Mouse (Mus musculus) layer of hippocampus, postnatal 10 days (tissue): ENCODE measurements at regions not wholly inside any gene's neighbourhood (a gene's known extent, or its start where the extent isn't known, plus 50 kb on each side); places are given as distances from the start of the nearest gene placed in this dataset.

Experiments used
- DNase-seq, 2 experiments: peaks; one replicate each; pipeline ENCODE4 v3.0.0; 2021; ENCODE audit warnings: low spot score in 2 of 2

- no peak for DNase-seq
Measured at GRCm38 (mm10) chr3:76014766-76015165, 58.0 kb upstream of the Golim4 start.

GRCm38 (mm10) chr3:76008564-76009183 lies 51.9 kb upstream of the Golim4 start:
- DNase-seq = peak; percentile 25 to 43
